Comparison of ENCODE assay signal across 10 mouse cellular contexts in the genomic region with DNA sequence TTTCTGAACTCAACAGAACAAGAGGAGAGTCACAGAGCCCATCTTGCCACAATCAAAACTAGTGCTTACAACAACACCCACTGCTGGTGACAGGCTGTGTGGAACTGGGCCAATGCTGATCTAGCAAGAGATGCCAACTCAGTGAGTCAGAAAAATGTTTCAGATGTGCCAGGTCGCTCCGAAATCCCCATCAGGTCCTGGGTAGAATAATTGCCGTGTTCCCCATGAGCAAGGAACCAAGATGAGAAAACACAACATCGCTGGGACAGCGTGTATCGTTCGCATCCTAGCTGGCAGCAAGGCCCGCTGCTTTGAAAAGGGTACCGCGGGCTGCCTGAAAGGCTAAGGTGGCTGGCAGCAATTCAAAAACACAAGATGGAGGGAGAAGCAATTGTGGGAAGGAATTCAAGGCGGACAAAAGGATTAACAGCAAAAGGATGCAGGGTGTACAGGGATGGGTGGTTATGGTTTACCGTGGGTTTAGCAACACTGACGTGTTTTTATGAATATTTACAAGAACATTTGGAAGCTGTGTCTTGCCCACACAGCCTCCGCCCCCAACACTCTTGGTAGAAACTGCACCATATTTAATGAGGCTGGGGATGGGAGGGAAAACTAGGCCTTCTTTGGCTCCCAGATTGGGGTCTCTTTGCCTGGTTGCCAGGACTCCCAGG.
A peak's percentile ranks its signal among the peaks of the same experiment; 100 is the strongest.
DNase-seq lines count a peak whose midpoint lies in the region; ATAC-seq and TF ChIP-seq lines count a peak whose summit lies in the region.
"Had no signal": no experiment of that assay in that cellular context is flagged by ENCODE, and none has a peak within 500 bp of the region (broad histone marks: within the 10 kb centered on the region; RNA-seq: fewer than 3 reads in every experiment).

No protein-coding gene starts in this region.

- peak overlapping the region; percentile 54 for H3K27ac ChIP-seq in heart, embryonic 13.5 days (replicated peaks)
- no peak overlapping the region for H3K27ac ChIP-seq in heart, embryonic 12.5 days (ENCODE audit: poor library complexity, severe bottlenecking)
- peak overlapping the region; percentile 60 for H3K27ac ChIP-seq in neural tube, embryonic 15.5 days (replicated peaks)
- no peak overlapping the region for H3K27ac ChIP-seq in thymus, adult 2 months (ENCODE audit: control insufficient read depth, insufficient read depth, low read length)
- H3K27ac ChIP-seq: embryonic facial prominence, embryonic 13.5 days; macrophage had no signal

- H3K36me3 ChIP-seq in heart, embryonic 13.5 days: no peaks in the 10 kb centered on the region
- H3K36me3 ChIP-seq in heart, embryonic 12.5 days: no peaks in the 10 kb centered on the region
- no peaks in the 10 kb centered on the region for H3K36me3 ChIP-seq in neural tube, embryonic 15.5 days
- no peaks in the 10 kb centered on the region for H3K36me3 ChIP-seq in thymus, adult 2 months (ENCODE audit: control insufficient read depth, insufficient read depth, low read length)
- H3K36me3 ChIP-seq: embryonic facial prominence, embryonic 13.5 days had no signal

- 0 out of 2 replicates have a peak, but pooled peaks cover 3% of the 10 kb centered on the region for H3K9me3 ChIP-seq in heart, embryonic 13.5 days
- no peaks in the 10 kb centered on the region; the same call in 1 of the 2 replicates for H3K9me3 ChIP-seq in heart, embryonic 12.5 days (replicated peaks)
- H3K9me3 ChIP-seq in neural tube, embryonic 15.5 days (replicated peaks): no peaks in the 10 kb centered on the region
- H3K9me3 ChIP-seq: embryonic facial prominence, embryonic 13.5 days had no signal

- no peak for TF ChIP-seq POLR2A in thymus, adult 2 months (IDR thresholded peaks at IDR 0.05; ENCODE audit: control insufficient read depth, extremely low read depth, insufficient read depth, low read length, poor library complexity)

- H3K4me3 ChIP-seq in heart, embryonic 13.5 days: no peak overlapping the region
- no peak overlapping the region for H3K4me3 ChIP-seq in heart, embryonic 12.5 days
- no peak overlapping the region for H3K4me3 ChIP-seq in neural tube, embryonic 15.5 days (replicated peaks)
- H3K4me3 ChIP-seq in thymus, adult 2 months (ENCODE audit: control insufficient read depth, insufficient read depth, low read length): no peak overlapping the region
- H3K4me3 ChIP-seq: embryonic facial prominence, embryonic 13.5 days had no signal

- H3K4me2 ChIP-seq in heart, embryonic 13.5 days: peak overlapping the region; percentile 5; the same call in 1 of the 2 replicates
- no peak overlapping the region for H3K4me2 ChIP-seq in heart, embryonic 12.5 days
- H3K4me2 ChIP-seq in neural tube, embryonic 15.5 days: peak overlapping the region; percentile 17; the same call in 1 of the 2 replicates
- H3K4me2 ChIP-seq: embryonic facial prominence, embryonic 13.5 days had no signal

- ATAC-seq in heart, embryonic 13.5 days (ENCODE audit: extremely low read depth, insufficient number of reproducible peaks, low FRiP score, low TSS enrichment): peak; percentile 42; the same call in 1 of the 2 replicates
- ATAC-seq in heart, embryonic 12.5 days (ENCODE audit: insufficient number of reproducible peaks, low FRiP score): no peak
- peak; percentile 88 for ATAC-seq in neural tube, embryonic 15.5 days (ENCODE audit: low FRiP score)

- no peaks in the 10 kb centered on the region for H3K27me3 ChIP-seq in heart, embryonic 13.5 days (replicated peaks)
- no peaks in the 10 kb centered on the region for H3K27me3 ChIP-seq in heart, embryonic 12.5 days (replicated peaks)
- no peaks in the 10 kb centered on the region for H3K27me3 ChIP-seq in neural tube, embryonic 15.5 days (replicated peaks)
- H3K27me3 ChIP-seq in thymus, adult 2 months (ENCODE audit: control insufficient read depth, insufficient read depth, low read length): no peaks in the 10 kb centered on the region
- H3K27me3 ChIP-seq: embryonic facial prominence, embryonic 13.5 days had no signal

- no peak overlapping the region for H3K9ac ChIP-seq in heart, embryonic 13.5 days
- H3K9ac ChIP-seq in heart, embryonic 12.5 days: no peak overlapping the region
- no peak overlapping the region for H3K9ac ChIP-seq in neural tube, embryonic 15.5 days (replicated peaks)
- H3K9ac ChIP-seq: embryonic facial prominence, embryonic 13.5 days had no signal

- 73% methylated on average over 14 of the region's 14 CpGs for WGBS in heart, embryonic 13.5 days
- 81% methylated on average over 14 of the region's 14 CpGs for WGBS in heart, embryonic 12.5 days
- 67% methylated on average over 14 of the region's 14 CpGs for WGBS in neural tube, embryonic 15.5 days
- WGBS in thymus, adult 2 months: 95% methylated on average over 14 of the region's 14 CpGs

- no peak for TF ChIP-seq CTCF in thymus, adult 2 months (IDR thresholded peaks at IDR 0.05; ENCODE audit: borderline replicate concordance, control insufficient read depth, extremely low read depth, insufficient read depth, low read length, poor library complexity)

- peaks cover 4% of the 10 kb centered on the region for H3K4me1 ChIP-seq in heart, embryonic 13.5 days
- 0 out of 2 replicates have a peak, but pooled peaks cover 2% of the 10 kb centered on the region for H3K4me1 ChIP-seq in heart, embryonic 12.5 days (replicated peaks)
- no peaks in the 10 kb centered on the region for H3K4me1 ChIP-seq in neural tube, embryonic 15.5 days
- no peaks in the 10 kb centered on the region for H3K4me1 ChIP-seq in thymus, adult 2 months (replicated peaks; ENCODE audit: control insufficient read depth, insufficient read depth, low read length)
- H3K4me1 ChIP-seq: embryonic facial prominence, embryonic 13.5 days had no signal

- peak; percentile 7 for DNase-seq in adrenal gland, adult 8-10 months
- peak; percentile 52 for DNase-seq in fibroblast of lung, adult 2 months (ENCODE audit: low read depth)
- DNase-seq in layer of hippocampus, adult 11-12 months (ENCODE audit: low spot score): peak; percentile 92
- no peak for DNase-seq in thymus, adult 2 months
- no peak for DNase-seq in urinary bladder, postnatal 10 days (ENCODE audit: low spot score)

Comparison
In these comparisons a context has a peak if more than half of its experiments do, and no peak if none do; other contexts are left out.
1. H3K27ac ChIP-seq: peak in heart, embryonic 13.5 days (single experiment) and neural tube, embryonic 15.5 days (single experiment); none in heart, embryonic 12.5 days (single experiment) and thymus, adult 2 months (single experiment).
2. DNase-seq: peak in adrenal gland, adult 8-10 months (single experiment), fibroblast of lung, adult 2 months (single experiment) and layer of hippocampus, adult 11-12 months (single experiment); none in thymus, adult 2 months (single experiment) and urinary bladder, postnatal 10 days (single experiment).